Mouse (Mus musculus) forebrain, embryonic 15.5 days (tissue): ENCODE data around the gene Lrmda. TPM values are rescaled to one million over a fixed set of nuclear protein-coding genes. Genes with fewer than 3 reads are reported as not detected.
A peak's percentile ranks its signal among the peaks of the same experiment; 100 is the strongest.

Experiments
- ATAC-seq: fragments of 200-750 bp; cut with Nextera tagmentation; replicated peaks from 2 replicates; pipeline ENCODE4 v1.8.0; 2017; ENCODE audit warnings: mild to moderate bottlenecking, moderate TSS enrichment, moderate library complexity
- H3K27ac ChIP-seq: fragments of 300-500 bp; sonication (generic); replicated peaks from 2 replicates; pipeline ENCODE4 v1.5.1; 2015; ENCODE audit warnings: mild to moderate bottlenecking, inconsistent platforms
- H3K27me3 ChIP-seq: fragments of 300-500 bp; sonication (generic); 2 replicates; pipeline ENCODE4 v1.6.1; 2015; ENCODE audit warnings: inconsistent platforms
- H3K36me3 ChIP-seq: fragments of 300-500 bp; sonication (generic); 2 replicates; pipeline ENCODE4 v1.6.1; 2015; ENCODE audit warnings: mild to moderate bottlenecking, inconsistent platforms
- H3K4me1 ChIP-seq: fragments of 300-500 bp; sonication (generic); 2 replicates; pipeline ENCODE4 v1.6.1; 2015; ENCODE audit warnings: inconsistent platforms
- H3K4me2 ChIP-seq: fragments of 300-500 bp; sonication (generic); replicated peaks from 2 replicates; pipeline ENCODE4 v1.6.1; 2015; ENCODE audit warnings: mild to moderate bottlenecking, inconsistent platforms
- H3K4me3 ChIP-seq: fragments of 300-500 bp; sonication (generic); 2 replicates; pipeline ENCODE4 v1.5.1; 2015; ENCODE audit warnings: mild to moderate bottlenecking, inconsistent platforms
- H3K9ac ChIP-seq: fragments of 300-500 bp; sonication (generic); replicated peaks from 2 replicates; pipeline ENCODE4 v1.6.1; 2015; ENCODE audit warnings: mild to moderate bottlenecking, inconsistent platforms
- H3K9me3 ChIP-seq: fragments of 300-500 bp; sonication (generic); 2 replicates; pipeline ENCODE4 v1.6.1; 2016; ENCODE audit warnings: inconsistent platforms
- WGBS: fragments of 180-500 bp; shearing (Covaris S2); methylation state at CpG from one replicate; pipeline ENCODE4 v1.1.7; 2015; ENCODE audit warnings: mixed read lengths; 5-methylcytosine and 5-hydroxymethylcytosine counted together
- polyA plus RNA-seq: library from polyadenylated mRNA; unstranded; fragments of >200 nt; fragmentation: Nextera tagmentation; extraction: Ambion mirVana; gene quantifications from 2 replicates; pipeline ENCODE4 v1.2.1, GENCODE M21; 2015

Lrmda gene
- polyA plus RNA-seq, 1 experiment from 2014 or later = 0.15 TPM

GRCm38 (mm10) chr14:22647879-22648611 is 628.5 kb downstream of the Lrmda start:
- H3K27me3 ChIP-seq = no peaks in the 10 kb centered on the region; the same call in 1 of the 2 replicates
- no peak overlapping the region for H3K27ac ChIP-seq
- no peak for ATAC-seq

GRCm38 (mm10) chr14:22649411-22649911 is 629.9 kb downstream of the Lrmda start:
- no peak overlapping the region for H3K27ac ChIP-seq
- no peaks in the 10 kb centered on the region; the same call in 1 of the 2 replicates for H3K27me3 ChIP-seq
- 8% methylated on average over 5 of the region's 5 CpGs for WGBS
- no peak overlapping the region for H3K4me2 ChIP-seq
- no peaks in the 10 kb centered on the region for H3K9me3 ChIP-seq
- peaks cover 17% of the 10 kb centered on the region for H3K4me1 ChIP-seq
- no peak overlapping the region for H3K4me3 ChIP-seq
- peak; percentile 73 for ATAC-seq
- no peak overlapping the region for H3K9ac ChIP-seq
- no peaks in the 10 kb centered on the region for H3K36me3 ChIP-seq

More at GRCm38 (mm10) chr14:22647879-22648611, 628.5 kb downstream of the Lrmda start:
- Histone ChIP-seq H3K36me3 (no peaks in the 10 kb centered on the region), H3K9me3 (no peaks in the 10 kb centered on the region), H3K4me2 (no peak overlapping the region), H3K4me1 (peaks cover 17% of the 10 kb centered on the region), H3K9ac (no peak overlapping the region), H3K4me3 (no peak overlapping the region)
- 62% methylated on average over 9 of the region's 9 CpGs for WGBS

- Histone ChIP-seq H3K9me3 (no peaks in the 10 kb centered on the region), H3K27me3 (no peaks in the 10 kb centered on the region), H3K4me1 (peaks cover 17% of the 10 kb centered on the region), H3K4me2 (no peak overlapping the region), H3K27ac (no peak overlapping the region), H3K9ac (no peak overlapping the region), H3K4me3 (no peak overlapping the region), H3K36me3 (no peaks in the 10 kb centered on the region)
- 61% methylated on average over 17 of the region's 17 CpGs for WGBS
- ATAC-seq = peak; percentile 43
Measured at GRCm38 (mm10) chr14:22649985-22650984, 630.8 kb downstream of the Lrmda start.

- ATAC-seq = no peak
- Histone ChIP-seq H3K9me3 (no peaks in the 10 kb centered on the region), H3K27ac (no peak overlapping the region), H3K4me3 (no peak overlapping the region), H3K36me3 (no peaks in the 10 kb centered on the region), H3K27me3 (no peaks in the 10 kb centered on the region), H3K4me2 (no peak overlapping the region), H3K4me1 (peaks cover 17% of the 10 kb centered on the region), H3K9ac (no peak overlapping the region)
- WGBS = 71% methylated on average over 14 of the region's 14 CpGs
Measured at GRCm38 (mm10) chr14:22651131-22651952, 631.8 kb downstream of the Lrmda start.

- 77% methylated on average over 3 of the region's 3 CpGs for WGBS
- H3K27ac ChIP-seq = no peak overlapping the region
- no peaks in the 10 kb centered on the region for H3K9me3 ChIP-seq
- no peaks in the 10 kb centered on the region for H3K4me1 ChIP-seq
- no peak overlapping the region for H3K9ac ChIP-seq
- H3K4me2 ChIP-seq = no peak overlapping the region
- H3K4me3 ChIP-seq = no peak overlapping the region
- H3K36me3 ChIP-seq = no peaks in the 10 kb centered on the region
- ATAC-seq = no peak
- no peaks in the 10 kb centered on the region for H3K27me3 ChIP-seq
Measured at GRCm38 (mm10) chr14:22662496-22662895, 643.0 kb downstream of the Lrmda start.

- Histone ChIP-seq H3K27me3 (no peaks in the 10 kb centered on the region), H3K27ac (no peak overlapping the region), H3K9ac (no peak overlapping the region), H3K4me2 (no peak overlapping the region), H3K36me3 (no peaks in the 10 kb centered on the region), H3K9me3 (no peaks in the 10 kb centered on the region), H3K4me3 (no peak overlapping the region), H3K4me1 (no peaks in the 10 kb centered on the region)
- ATAC-seq = no peak
- WGBS = 75% methylated on average over 3 of the region's 3 CpGs
Measured at GRCm38 (mm10) chr14:22666437-22666836, 646.9 kb downstream of the Lrmda start.

- 73% methylated on average over 8 of the region's 8 CpGs for WGBS
- Histone ChIP-seq H3K4me1 (no peaks in the 10 kb centered on the region), H3K4me3 (no peak overlapping the region), H3K9ac (no peak overlapping the region), H3K36me3 (no peaks in the 10 kb centered on the region), H3K4me2 (no peak overlapping the region), H3K27me3 (no peaks in the 10 kb centered on the region), H3K27ac (no peak overlapping the region), H3K9me3 (no peaks in the 10 kb centered on the region)
- no peak for ATAC-seq
Measured at GRCm38 (mm10) chr14:22668302-22668701, 648.8 kb downstream of the Lrmda start.

GRCm38 (mm10) chr14:22668711-22669110 is 649.2 kb downstream of the Lrmda start:
- H3K27me3 ChIP-seq = no peaks in the 10 kb centered on the region
- no peaks in the 10 kb centered on the region for H3K4me1 ChIP-seq
- ATAC-seq = no peak
- no peak overlapping the region for H3K4me2 ChIP-seq
- 88% methylated on average over 6 of the region's 6 CpGs for WGBS
- no peaks in the 10 kb centered on the region for H3K36me3 ChIP-seq
- H3K27ac ChIP-seq = no peak overlapping the region
- no peak overlapping the region for H3K9ac ChIP-seq
- no peaks in the 10 kb centered on the region for H3K9me3 ChIP-seq
- H3K4me3 ChIP-seq = no peak overlapping the region

- Histone ChIP-seq H3K4me1 (no peaks in the 10 kb centered on the region), H3K9me3 (no peaks in the 10 kb centered on the region), H3K27me3 (peaks cover 21% of the 10 kb centered on the region; the same call in 1 of the 2 replicates), H3K4me3 (no peak overlapping the region), H3K9ac (no peak overlapping the region), H3K4me2 (no peak overlapping the region), H3K27ac (no peak overlapping the region), H3K36me3 (no peaks in the 10 kb centered on the region)
- 23% methylated on average over 5 of the region's 5 CpGs for WGBS
- ATAC-seq = no peak
Measured at GRCm38 (mm10) chr14:22673581-22673980, 654.1 kb downstream of the Lrmda start.

GRCm38 (mm10) chr14:22679008-22679704 is 659.6 kb downstream of the Lrmda start:
- H3K27ac ChIP-seq = 0 out of 2 replicates have a peak overlapping the region, but pooled peaks have one; percentile 37
- no peak overlapping the region for H3K9ac ChIP-seq
- H3K9me3 ChIP-seq = no peaks in the 10 kb centered on the region
- peaks cover 21% of the 10 kb centered on the region for H3K4me1 ChIP-seq
- no peak overlapping the region for H3K4me3 ChIP-seq
- H3K36me3 ChIP-seq = no peaks in the 10 kb centered on the region
- ATAC-seq = peak; percentile 66
- 15% methylated on average over 5 of the region's 5 CpGs for WGBS
- no peak overlapping the region for H3K4me2 ChIP-seq
- peaks cover 24% of the 10 kb centered on the region; the same call in 1 of the 2 replicates for H3K27me3 ChIP-seq
